Mouse (Mus musculus) ES-Bruce4 (cell line): ENCODE measurements around the gene Hrg. TPM values are rescaled to one million over a fixed set of nuclear protein-coding genes. Genes with fewer than 3 reads are reported as not detected.
"Not testable (repeated sequence)": the region's sequence is repeated elsewhere in the genome, so short reads cannot be mapped to it uniquely, and the experiment has no call there.

Experiments
- H3K27ac ChIP-seq: 2 replicates; pipeline ENCODE4 v1.5.1; 2012; ENCODE audit warnings: low read length, inconsistent platforms; ENCODE audit not compliant: insufficient read depth
- H3K27me3 ChIP-seq: 2 replicates; pipeline ENCODE4 v1.6.1; 2012; ENCODE audit warnings: mild to moderate bottlenecking, low read length, inconsistent platforms; ENCODE audit not compliant: control insufficient read depth, poor library complexity, insufficient read depth, severe bottlenecking
- H3K36me3 ChIP-seq: 2 replicates; pipeline ENCODE4 v1.6.1; 2012; ENCODE audit warnings: inconsistent platforms, mild to moderate bottlenecking, low read length, moderate library complexity; ENCODE audit not compliant: control insufficient read depth, poor library complexity, insufficient read depth, severe bottlenecking
- H3K4me1 ChIP-seq: one replicate; pipeline ENCODE4 v1.8.1; 2011; ENCODE audit warnings: low read length; ENCODE audit not compliant: control insufficient read depth, insufficient read depth
- H3K4me3 ChIP-seq: 2 replicates; pipeline ENCODE4 v1.5.1; 2011; ENCODE audit warnings: low read depth, mild to moderate bottlenecking, low read length
- H3K9ac ChIP-seq: 2 replicates; pipeline ENCODE4 v1.6.1; 2012; ENCODE audit warnings: low read depth, mild to moderate bottlenecking, inconsistent platforms; ENCODE audit not compliant: poor library complexity, severe bottlenecking
- H3K9me3 ChIP-seq: replicated peaks from 2 replicates; pipeline ENCODE4 v1.6.1; 2012; ENCODE audit warnings: mild to moderate bottlenecking, low read length, inconsistent platforms; ENCODE audit not compliant: control insufficient read depth, poor library complexity, insufficient read depth, severe bottlenecking
- CTCF ChIP-seq: IDR thresholded peaks from one replicate; pipeline ENCODE4 v1.8.1; 2011; ENCODE audit warnings: low read depth, low read length
- EP300 ChIP-seq: IDR thresholded peaks from 2 replicates; pipeline ENCODE4 v1.6.1; 2011; ENCODE audit warnings: low read depth, low read length; ENCODE audit not compliant: insufficient read depth
- POLR2A ChIP-seq: IDR thresholded peaks from one replicate; pipeline ENCODE4 v1.8.1; 2011; ENCODE audit warnings: low read length; ENCODE audit not compliant: insufficient read depth
- polyA plus RNA-seq: library from polyadenylated mRNA; stranded (reverse); fragments of >200 nt; gene quantifications from 2 replicates; pipeline ENCODE4 v1.2.4, GENCODE M21; 2011; ENCODE audit warnings: low read depth; ENCODE audit not compliant: missing spikeins, insufficient read depth, insufficient read length

The Hrg gene
- polyA plus RNA-seq, 1 experiment = not detected

DNA sequence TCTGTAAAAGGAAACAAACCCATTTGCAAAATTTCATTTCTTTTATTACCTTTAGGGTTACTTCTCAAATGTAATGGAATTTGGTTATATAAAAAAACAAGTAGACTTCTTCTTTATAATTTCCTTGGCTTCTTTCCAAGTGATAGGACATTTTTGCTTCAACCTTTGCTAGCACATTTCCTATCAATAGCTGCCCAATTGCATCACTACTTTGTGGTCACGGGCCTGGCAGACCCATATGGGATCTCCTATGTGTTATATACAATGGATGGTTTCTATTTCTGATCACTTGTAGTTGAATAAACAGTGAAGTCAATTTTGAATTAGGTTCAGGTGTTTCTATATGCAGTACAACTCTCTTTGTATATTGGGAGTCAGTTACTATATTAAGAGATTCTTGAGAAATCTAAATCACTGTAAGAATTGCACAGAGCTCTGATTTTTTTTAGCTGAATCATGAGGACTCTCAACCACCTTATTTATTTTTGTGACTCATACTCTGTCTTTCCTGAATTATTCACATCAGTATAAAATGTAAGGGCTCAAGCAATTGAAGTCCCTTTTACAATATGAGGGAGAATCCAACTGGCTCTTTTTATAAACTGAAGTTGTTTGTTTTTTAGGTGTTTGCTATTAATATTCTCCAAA is 16.6 kb downstream of the Hrg start:
- TF ChIP-seq EP300 (no peak), POLR2A (no peak), CTCF (no peak)
- Histone ChIP-seq H3K4me3 (no peak overlapping the region), H3K4me1 (no peaks in the 10 kb centered on the region), H3K9me3 (no peaks in the 10 kb centered on the region), H3K27me3 (no peaks in the 10 kb centered on the region), H3K36me3 (no peaks in the 10 kb centered on the region), H3K9ac (no peak overlapping the region), H3K27ac (no peak overlapping the region)

DNA sequence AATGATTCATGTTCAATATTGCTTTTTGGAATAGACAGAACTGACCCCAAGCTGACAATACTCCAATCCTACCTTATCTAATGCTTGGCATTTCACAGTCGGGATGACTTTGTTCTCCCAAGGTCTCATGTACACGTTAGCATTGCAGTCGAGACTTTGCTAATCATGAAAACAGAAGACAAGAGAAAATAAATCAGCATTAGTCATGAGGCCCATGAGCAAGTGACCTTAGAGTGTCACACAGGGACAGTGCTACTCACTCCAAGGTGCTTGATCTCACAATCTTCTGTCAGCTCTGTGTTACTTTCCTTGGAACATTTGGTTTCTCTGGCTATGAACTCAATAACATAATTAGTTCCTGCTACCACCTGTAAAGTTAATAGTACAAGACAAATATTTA is 46.1 kb downstream of the Hrg start:
- not testable (repeated sequence) for H3K36me3 ChIP-seq, H3K27ac ChIP-seq, H3K9me3 ChIP-seq, H3K4me3 ChIP-seq, H3K4me1 ChIP-seq, H3K9ac ChIP-seq, H3K27me3 ChIP-seq

Other genes starting within 250 kb of the Hrg start
- not detected in 2 replicates for gene Crygs, start 139.5 kb upstream of the Hrg start, polyA plus RNA-seq
- 20.5 and 22.0 TPM in 2 replicates for gene Tbccd1, start 93.4 kb upstream of the Hrg start, polyA plus RNA-seq
- 56.5 and 59.1 TPM in 2 replicates for gene Dnajb11, start 93.2 kb upstream of the Hrg start, polyA plus RNA-seq
- gene Ahsg, start 59.8 kb upstream of the Hrg start, polyA plus RNA-seq = 0.81 TPM in 1 of 2 replicates, not detected in the other
- gene Fetub, start 32.7 kb upstream of the Hrg start, polyA plus RNA-seq = 2.2 TPM in 2 replicates
- gene Kng2, start 78.4 kb downstream of the Hrg start, polyA plus RNA-seq = 1.2 TPM in 1 of 2 replicates, not detected in the other
- gene Kng1, start 106.8 kb downstream of the Hrg start, polyA plus RNA-seq = 1.1 TPM in 1 of 2 replicates, not detected in the other
- 967 and 1,069 TPM in 2 replicates for gene Eif4a2, start 156.4 kb downstream of the Hrg start, polyA plus RNA-seq
- 71.2 and 73.8 TPM in 2 replicates for gene Rfc4, start 176.7 kb downstream of the Hrg start, polyA plus RNA-seq
- gene Adipoq, start 195.5 kb downstream of the Hrg start, polyA plus RNA-seq = not detected in 2 replicates